Mouse (Mus musculus): ENCODE data around the gene Tnfrsf9.

Tnfrsf9 gene

DNA sequence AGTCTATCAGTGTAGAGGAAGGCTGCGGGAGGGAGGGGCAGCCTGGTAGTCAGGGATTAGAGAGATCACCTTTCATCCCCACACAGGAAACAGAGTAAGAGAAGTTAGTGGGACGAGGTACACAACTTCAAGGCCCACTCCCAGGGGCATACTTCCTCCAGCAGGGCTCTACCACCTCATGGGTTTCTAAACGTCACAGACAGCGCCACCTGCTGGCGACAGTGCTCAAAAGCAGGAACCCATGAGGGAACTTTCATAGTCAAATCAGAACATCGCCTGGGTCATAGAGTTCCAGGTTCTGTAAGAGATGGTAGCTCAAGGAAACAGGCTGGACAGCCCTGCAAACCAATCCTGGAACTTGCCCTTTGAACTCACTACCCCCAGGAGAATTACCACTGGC lies 75.8 kb downstream of the Tnfrsf9 start:
- DNase-seq (ENCODE audit: low spot score in 2 of 2), result no peak

Data from right cerebral cortex, adult 2 months (tissue).